In genomic region chr3:78477689-78478088, GRCm38 (mm10) we compare ENCODE assay signal across 23 mouse cellular contexts.
DNase-seq lines count a peak whose midpoint lies in the region; ATAC-seq and TF ChIP-seq lines count a peak whose summit lies in the region.
"Had no signal": no experiment of that assay in that cellular context is flagged by ENCODE, and none has a peak within 500 bp of the region (broad histone marks: within the 10 kb centered on the region; RNA-seq: fewer than 3 reads in every experiment).

No protein-coding gene starts in this region.

- no peak overlapping the region for H3K27ac ChIP-seq in forebrain, embryonic 13.5 days
- H3K27ac ChIP-seq in forebrain, postnatal 0 days (ENCODE audit: low read depth, low read length) = no peak overlapping the region
- H3K27ac ChIP-seq in embryonic facial prominence, embryonic 14.5 days (replicated peaks; ENCODE audit: low read depth, low read length) = no peak overlapping the region
- H3K27ac ChIP-seq: gastrocnemius, adult 2 months; kidney, postnatal 0 days; limb, embryonic 12.5 days; liver, embryonic 12.5 days had no signal

- TF ChIP-seq CTCF in forebrain, postnatal 0 days (IDR thresholded peaks at IDR 0.05; ENCODE audit: low read depth) = no peak

- H3K9ac ChIP-seq in forebrain, embryonic 13.5 days = no peak overlapping the region
- H3K9ac ChIP-seq in forebrain, postnatal 0 days = no peak overlapping the region
- no peak overlapping the region for H3K9ac ChIP-seq in embryonic facial prominence, embryonic 14.5 days (ENCODE audit: low read depth, low read length)
- H3K9ac ChIP-seq: heart, embryonic 12.5 days; limb, embryonic 12.5 days; liver, embryonic 12.5 days had no signal

- H3K4me2 ChIP-seq in forebrain, embryonic 13.5 days = no peak overlapping the region
- H3K4me2 ChIP-seq in forebrain, postnatal 0 days (ENCODE audit: low read depth) = no peak overlapping the region
- no peak overlapping the region for H3K4me2 ChIP-seq in embryonic facial prominence, embryonic 14.5 days (ENCODE audit: low read depth, low read length)
- H3K4me2 ChIP-seq: heart, embryonic 12.5 days; limb, embryonic 12.5 days; liver, embryonic 12.5 days had no signal

- H3K27me3 ChIP-seq in forebrain, embryonic 13.5 days = no peaks in the 10 kb centered on the region
- H3K27me3 ChIP-seq in forebrain, postnatal 0 days (ENCODE audit: insufficient read depth, low read length) = no peaks in the 10 kb centered on the region
- H3K27me3 ChIP-seq in embryonic facial prominence, embryonic 14.5 days (replicated peaks; ENCODE audit: control insufficient read depth, insufficient read depth, low read length) = no peaks in the 10 kb centered on the region
- H3K27me3 ChIP-seq: heart, embryonic 12.5 days; limb, embryonic 12.5 days; liver, embryonic 12.5 days had no signal

- no peaks in the 10 kb centered on the region for H3K36me3 ChIP-seq in forebrain, embryonic 13.5 days (ENCODE audit: poor library complexity, severe bottlenecking)
- H3K36me3 ChIP-seq in forebrain, postnatal 0 days (ENCODE audit: insufficient read depth) = no peaks in the 10 kb centered on the region
- no peaks in the 10 kb centered on the region for H3K36me3 ChIP-seq in embryonic facial prominence, embryonic 14.5 days (ENCODE audit: control insufficient read depth, insufficient read depth, low read length)
- H3K36me3 ChIP-seq: heart, embryonic 12.5 days; limb, embryonic 12.5 days; liver, embryonic 12.5 days had no signal

- no peaks in the 10 kb centered on the region for H3K9me3 ChIP-seq in forebrain, embryonic 13.5 days (replicated peaks)
- no peaks in the 10 kb centered on the region for H3K9me3 ChIP-seq in forebrain, postnatal 0 days (ENCODE audit: low read length)
- H3K9me3 ChIP-seq in embryonic facial prominence, embryonic 14.5 days (ENCODE audit: control insufficient read depth, low read length) = no peaks in the 10 kb centered on the region
- H3K9me3 ChIP-seq: heart, embryonic 12.5 days; limb, embryonic 12.5 days; liver, embryonic 12.5 days had no signal

- no peak for DNase-seq in forebrain, postnatal 0 days
- peak; percentile 6 for DNase-seq in layer of hippocampus, adult 9-10 months (ENCODE audit: low spot score)
- no peak for DNase-seq in layer of hippocampus, postnatal 25 days (ENCODE audit: extremely low spot score in 1 of 2, low spot score in 1 of 2)
- peak; percentile 49 for DNase-seq in MN1 (ENCODE audit: low spot score)
- peak; percentile 25 for DNase-seq in embryonic facial prominence, embryonic 14.5 days (ENCODE audit: low spot score)
- no peak for DNase-seq in left cerebral cortex, postnatal 14 days (ENCODE audit: low spot score in 2 of 2)
- DNase-seq: B cell, adult 2 months; cerebellum, adult 11 months; cerebellum, postnatal 10 days; gastrocnemius, adult 2 months; heart, postnatal 14 days; kidney, adult 18-20 months; lung, adult 2 months; lung, postnatal 36 days; retina, postnatal 1 day; right cerebral cortex, postnatal 4 days; thymus, adult 2 months had no signal

- WGBS in forebrain, embryonic 13.5 days = 71% methylated on average over 2 of the region's 2 CpGs
- WGBS in forebrain, postnatal 0 days = 46% methylated on average over 2 of the region's 2 CpGs
- WGBS in embryonic facial prominence, embryonic 14.5 days = 47% methylated on average over 2 of the region's 2 CpGs

- intact Hi-C loops in left cerebral cortex, postnatal 14 days (cut with DNase I) = no loop called here

- no peak overlapping the region for H3K4me3 ChIP-seq in forebrain, embryonic 13.5 days
- no peak overlapping the region for H3K4me3 ChIP-seq in forebrain, postnatal 0 days (ENCODE audit: low read depth, low read length)
- no peak overlapping the region for H3K4me3 ChIP-seq in embryonic facial prominence, embryonic 14.5 days (ENCODE audit: low read depth, low read length)
- H3K4me3 ChIP-seq: gastrocnemius, adult 2 months; heart, embryonic 12.5 days; limb, embryonic 12.5 days; liver, embryonic 12.5 days; myocyte had no signal

- no peaks in the 10 kb centered on the region for H3K4me1 ChIP-seq in forebrain, embryonic 13.5 days
- no peaks in the 10 kb centered on the region for H3K4me1 ChIP-seq in forebrain, postnatal 0 days (ENCODE audit: insufficient read depth)
- no peaks in the 10 kb centered on the region for H3K4me1 ChIP-seq in embryonic facial prominence, embryonic 14.5 days (ENCODE audit: control insufficient read depth, insufficient read depth, low read length)
- H3K4me1 ChIP-seq: heart, embryonic 12.5 days; limb, embryonic 12.5 days; liver, embryonic 12.5 days had no signal

- ATAC-seq in forebrain, embryonic 13.5 days = 0 out of 2 replicates have a peak, but pooled peaks have one; percentile 21
- no peak for ATAC-seq in forebrain, postnatal 0 days
- ATAC-seq in embryonic facial prominence, embryonic 14.5 days (ENCODE audit: low read depth) = peak; percentile 90
- ATAC-seq: liver, embryonic 12.5 days had no signal

Comparison
In these comparisons a context has a peak if more than half of its experiments do, and no peak if none do; other contexts are left out.
1. DNase-seq: peak in layer of hippocampus, adult 9-10 months (single experiment), MN1 (single experiment) and embryonic facial prominence, embryonic 14.5 days (single experiment); none in forebrain, postnatal 0 days (single experiment), layer of hippocampus, postnatal 25 days (0 of 2) and left cerebral cortex, postnatal 14 days (0 of 2).